Mouse (Mus musculus) intestine, postnatal 0 days (tissue): Measurements from ENCODE around the gene Ablim1. TPM values are rescaled to one million over a fixed set of nuclear protein-coding genes. Genes with fewer than 3 reads are reported as not detected.

Experiments
- ATAC-seq: fragments of 200-750 bp; cut with Nextera tagmentation; 2 replicates; pipeline ENCODE4 v1.8.0; 2017; ENCODE audit warnings: mild to moderate bottlenecking, moderate TSS enrichment, moderate library complexity
- H3K27ac ChIP-seq: fragments of 300-500 bp; sonication (generic); 2 replicates; pipeline ENCODE4 v1.5.1; 2014; ENCODE audit warnings: mild to moderate bottlenecking, low read depth, low read length, moderate library complexity
- H3K27me3 ChIP-seq: fragments of 300-500 bp; sonication (generic); replicated peaks from 2 replicates; pipeline ENCODE4 v1.6.1; 2014; ENCODE audit warnings: low read length, mixed read lengths; ENCODE audit not compliant: control insufficient read depth, insufficient read depth
- H3K36me3 ChIP-seq: fragments of 300-500 bp; sonication (generic); 2 replicates; pipeline ENCODE4 v1.6.1; 2014; ENCODE audit warnings: mild to moderate bottlenecking, moderate library complexity; ENCODE audit not compliant: control insufficient read depth, insufficient read depth
- H3K4me1 ChIP-seq: fragments of 300-500 bp; sonication (generic); replicated peaks from 2 replicates; pipeline ENCODE4 v1.6.1; 2014; ENCODE audit warnings: antibody characterized with exemption, low read length, mixed read lengths; ENCODE audit not compliant: control insufficient read depth, insufficient read depth
- H3K4me2 ChIP-seq: fragments of 300-500 bp; sonication (generic); replicated peaks from 2 replicates; pipeline ENCODE4 v1.6.1; 2014; ENCODE audit warnings: low read depth, mild to moderate bottlenecking, moderate library complexity
- H3K4me3 ChIP-seq: fragments of 300-500 bp; sonication (generic); 2 replicates; pipeline ENCODE4 v1.5.1; 2014; ENCODE audit warnings: low read depth, low read length
- H3K9ac ChIP-seq: fragments of 300-500 bp; sonication (generic); 2 replicates; pipeline ENCODE4 v1.6.1; 2014; ENCODE audit warnings: mild to moderate bottlenecking, low read depth, low read length
- H3K9me3 ChIP-seq: fragments of 300-500 bp; sonication (generic); 2 replicates; pipeline ENCODE4 v1.6.1; 2016; ENCODE audit warnings: mixed run types; ENCODE audit not compliant: control insufficient read depth
- CTCF ChIP-seq: sonication (generic); IDR thresholded peaks from 2 replicates; pipeline ENCODE4 v1.5.1; 2016; ENCODE audit warnings: low read depth, mild to moderate bottlenecking, control low read depth, antibody characterized with exemption, moderate library complexity
- WGBS: fragments of 180-500 bp; shearing (Covaris S2); extraction: QIAGEN DNeasy Blood & Tissue Kit; methylation state at CpG from one replicate; pipeline ENCODE4 v1.1.7; 2014; 5-methylcytosine and 5-hydroxymethylcytosine counted together
- polyA plus RNA-seq: library from polyadenylated mRNA; unstranded; fragments of >200 nt; fragmentation: Nextera tagmentation; extraction: Ambion mirVana; gene quantifications from 2 replicates; pipeline ENCODE4 v1.2.1, GENCODE M21; 2015

Gene Ablim1
- polyA plus RNA-seq, 1 experiment from 2014 or later, result 24.4 TPM

GRCm38 (mm10) chr19:57323087-57323486 is 8.4 kb upstream of the Ablim1 start:
- WGBS, result 85% methylated on average over 8 of the region's 8 CpGs
- Histone ChIP-seq H3K27ac (no peak overlapping the region), H3K9ac (no peak overlapping the region), H3K4me2 (no peak overlapping the region), H3K27me3 (no peaks in the 10 kb centered on the region), H3K9me3 (no peaks in the 10 kb centered on the region), H3K36me3 (no peaks in the 10 kb centered on the region), H3K4me1 (0 out of 2 replicates have a peak, but pooled peaks cover 4% of the 10 kb centered on the region), H3K4me3 (no peak overlapping the region)
- no peak for TF ChIP-seq CTCF
- ATAC-seq, result no peak

GRCm38 (mm10) chr19:57322491-57322890 is 7.8 kb upstream of the Ablim1 start:
- Histone ChIP-seq H3K4me1 (0 out of 2 replicates have a peak, but pooled peaks cover 4% of the 10 kb centered on the region), H3K4me2 (no peak overlapping the region), H3K27ac (no peak overlapping the region), H3K36me3 (no peaks in the 10 kb centered on the region), H3K9ac (no peak overlapping the region), H3K9me3 (no peaks in the 10 kb centered on the region), H3K27me3 (no peaks in the 10 kb centered on the region), H3K4me3 (no peak overlapping the region)
- no peak for ATAC-seq
- WGBS, result 61% methylated on average over 4 of the region's 4 CpGs
- no peak for TF ChIP-seq CTCF

GRCm38 (mm10) chr19:57321839-57322238 is 7.1 kb upstream of the Ablim1 start:
- no peak for ATAC-seq
- Histone ChIP-seq H3K36me3 (no peaks in the 10 kb centered on the region), H3K27me3 (no peaks in the 10 kb centered on the region), H3K9ac (no peak overlapping the region), H3K4me2 (no peak overlapping the region), H3K4me1 (0 out of 2 replicates have a peak, but pooled peaks cover 4% of the 10 kb centered on the region), H3K9me3 (no peaks in the 10 kb centered on the region), H3K27ac (no peak overlapping the region), H3K4me3 (no peak overlapping the region)
- 48% methylated on average over 3 of the region's 3 CpGs for WGBS
- TF ChIP-seq CTCF, result no peak

DNA sequence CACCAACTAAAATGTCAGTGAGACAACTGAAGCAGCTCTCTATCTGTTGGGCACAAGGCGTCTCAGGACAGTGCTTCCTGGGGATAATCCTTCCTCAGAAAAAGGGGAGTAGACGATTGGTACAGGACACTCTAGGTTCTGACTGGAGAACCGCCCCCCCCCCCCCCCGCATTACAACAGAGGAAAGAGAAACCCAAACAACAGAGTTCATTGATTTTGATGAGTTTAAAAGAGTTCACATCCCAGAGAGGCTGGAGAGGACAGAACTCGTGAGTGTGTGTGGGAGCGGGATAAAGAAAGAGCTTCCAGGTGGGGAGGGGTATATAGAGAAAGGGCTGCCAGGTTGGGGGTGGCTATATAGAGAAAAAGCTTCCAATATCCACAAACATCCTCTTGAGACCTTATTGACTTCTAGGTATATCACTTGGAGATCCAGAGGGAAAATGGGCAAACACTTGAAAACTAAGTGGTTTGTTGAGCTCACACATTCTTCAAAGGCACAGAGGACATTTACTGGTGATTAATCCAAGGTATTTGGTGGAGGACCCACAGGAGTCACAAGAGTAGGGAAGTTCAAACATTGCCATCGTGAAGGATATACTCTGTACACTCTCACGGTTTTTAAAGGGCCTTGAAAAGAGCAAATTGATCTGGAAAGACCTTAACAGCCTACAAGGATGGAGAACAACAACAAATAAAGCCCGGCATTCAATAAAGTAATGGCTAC is 6.1 kb upstream of the Ablim1 start:
- no peak overlapping the region for H3K4me3 ChIP-seq
- H3K27ac ChIP-seq, result no peak overlapping the region
- no peak overlapping the region for H3K4me2 ChIP-seq
- H3K27me3 ChIP-seq, result no peaks in the 10 kb centered on the region
- 79% methylated on average over 9 of the region's 9 CpGs for WGBS
- no peak for TF ChIP-seq CTCF
- no peaks in the 10 kb centered on the region for H3K9me3 ChIP-seq
- H3K9ac ChIP-seq, result no peak overlapping the region
- H3K36me3 ChIP-seq, result no peaks in the 10 kb centered on the region
- 0 out of 2 replicates have a peak, but pooled peaks cover 4% of the 10 kb centered on the region for H3K4me1 ChIP-seq
- no peak for ATAC-seq

- no peaks in the 10 kb centered on the region for H3K27me3 ChIP-seq
- H3K4me3 ChIP-seq, result no peak overlapping the region
- no peak overlapping the region for H3K4me2 ChIP-seq
- WGBS, result 80% methylated on average over 3 of the region's 3 CpGs
- no peak overlapping the region for H3K27ac ChIP-seq
- peaks cover 11% of the 10 kb centered on the region; the same call in 1 of the 2 replicates for H3K4me1 ChIP-seq
- no peaks in the 10 kb centered on the region for H3K9me3 ChIP-seq
- TF ChIP-seq CTCF, result no peak
- H3K36me3 ChIP-seq, result no peaks in the 10 kb centered on the region
- H3K9ac ChIP-seq, result no peak overlapping the region
- ATAC-seq, result no peak
These were observed 1.9 kb upstream of the Ablim1 start for GRCm38 (mm10) chr19:57316597-57316996.

DNA sequence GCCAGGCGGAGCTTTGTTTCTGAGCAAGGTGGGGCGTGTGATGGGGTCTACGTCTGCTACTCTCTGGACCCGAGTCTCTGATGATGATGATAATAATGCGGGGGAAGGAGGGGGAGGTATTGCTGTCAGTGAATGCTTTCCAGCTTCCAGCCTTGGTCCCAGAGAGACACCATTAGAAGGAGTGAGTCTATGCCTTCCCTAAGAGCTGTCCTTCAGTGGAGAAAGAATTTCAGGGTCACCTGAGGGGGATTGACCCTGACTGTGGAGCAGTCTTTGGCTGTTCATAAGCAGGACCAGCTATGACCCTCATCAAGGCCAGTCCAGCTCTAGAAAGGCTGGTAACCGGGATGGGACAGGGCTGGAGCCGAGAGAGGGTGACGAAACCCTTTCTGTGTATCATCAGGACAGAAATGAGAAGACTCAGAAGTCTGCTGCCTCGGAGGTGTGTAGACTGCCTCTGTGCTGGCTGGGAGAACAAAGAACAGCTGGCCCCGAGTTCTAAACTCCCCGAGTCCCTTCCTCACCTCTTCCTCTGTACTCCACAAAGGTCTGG is 370 bp upstream of the Ablim1 start:
- Histone ChIP-seq H3K27ac (peak overlapping the region; percentile 79), H3K9me3 (no peaks in the 10 kb centered on the region), H3K36me3 (no peaks in the 10 kb centered on the region), H3K4me2 (peak overlapping the region; percentile 89), H3K27me3 (no peaks in the 10 kb centered on the region), H3K4me1 (peaks cover 13% of the 10 kb centered on the region), H3K9ac (peak overlapping the region; percentile 66), H3K4me3 (peak overlapping the region; percentile 64)
- ATAC-seq, result no peak
- 44% methylated on average over 11 of the region's 11 CpGs for WGBS
- no peak for TF ChIP-seq CTCF
